Mouse (Mus musculus): ENCODE data around the gene Polr2l. TPM values are rescaled to one million over a fixed set of nuclear protein-coding genes. Genes with fewer than 3 reads are reported as not detected.
A peak's percentile ranks its signal among the peaks of the same experiment; 100 is the strongest.

Polr2l gene
- polyA plus RNA-seq, 1 experiment from 2014 or later = 50.5 TPM

- no peak overlapping the region for H3K4me2 ChIP-seq (replicated peaks; ENCODE audit: low read depth, low read length)
- no peak overlapping the region for H3K9ac ChIP-seq (replicated peaks; ENCODE audit: low read depth)
- no peak overlapping the region for H3K27ac ChIP-seq (ENCODE audit: low read length)
- TF ChIP-seq CTCF (IDR thresholded peaks at IDR 0.05) (no peak), EP300 (IDR thresholded peaks at IDR 0.05) (no peak)
- H3K9me3 ChIP-seq (ENCODE audit: low read length) = no peaks in the 10 kb centered on the region
- no peaks in the 10 kb centered on the region for H3K36me3 ChIP-seq (ENCODE audit: insufficient read depth, low read length)
- DNase-seq (ENCODE audit: low spot score) (no peak), ATAC-seq (no peak)
- 0 out of 2 replicates have a peak, but pooled peaks cover 3% of the 10 kb centered on the region for H3K27me3 ChIP-seq (replicated peaks; ENCODE audit: insufficient read depth, low read length)
- no peak overlapping the region for H3K4me3 ChIP-seq (ENCODE audit: low read depth, low read length)
- WGBS = 79% methylated on average over 6 of the region's 6 CpGs
- peaks cover 22% of the 10 kb centered on the region for H3K4me1 ChIP-seq (ENCODE audit: insufficient read depth, low read depth, low read length)
These were observed 8.3 kb upstream of the Polr2l start for GRCm38 (mm10) chr7:141483114-141483653.

GRCm38 (mm10) chr7:141482531-141483024 is 7.6 kb upstream of the Polr2l start:
- H3K4me3 ChIP-seq (ENCODE audit: low read depth, low read length) = peak overlapping the region; percentile 39
- WGBS = 33% methylated on average over 11 of the region's 11 CpGs
- no peaks in the 10 kb centered on the region for H3K36me3 ChIP-seq (ENCODE audit: insufficient read depth, low read length)
- H3K4me2 ChIP-seq (replicated peaks; ENCODE audit: low read depth, low read length) = peak overlapping the region; percentile 88
- H3K9ac ChIP-seq (replicated peaks; ENCODE audit: low read depth) = no peak overlapping the region
- no peak for TF ChIP-seq EP300 (IDR thresholded peaks at IDR 0.05)
- TF ChIP-seq CTCF (IDR thresholded peaks at IDR 0.05) = no peak
- 0 out of 2 replicates have a peak, but pooled peaks cover 3% of the 10 kb centered on the region for H3K27me3 ChIP-seq (replicated peaks; ENCODE audit: insufficient read depth, low read length)
- no peak overlapping the region for H3K27ac ChIP-seq (ENCODE audit: low read length)
- DNase-seq (ENCODE audit: low spot score) (no peak), ATAC-seq (no peak)
- peaks cover 28% of the 10 kb centered on the region for H3K4me1 ChIP-seq (ENCODE audit: insufficient read depth, low read depth, low read length)
- no peaks in the 10 kb centered on the region for H3K9me3 ChIP-seq (ENCODE audit: low read length)

- DNase-seq (ENCODE audit: low spot score) = peak; percentile 74
- Histone ChIP-seq H3K4me3 (ENCODE audit: low read depth, low read length) (peak overlapping the region; percentile 39), H3K4me2 (replicated peaks; ENCODE audit: low read depth, low read length) (peak overlapping the region; percentile 88), H3K36me3 (ENCODE audit: insufficient read depth, low read length) (no peaks in the 10 kb centered on the region), H3K9ac (replicated peaks; ENCODE audit: low read depth) (0 out of 2 replicates have a peak overlapping the region, but pooled peaks have one; percentile 5), H3K27ac (ENCODE audit: low read length) (no peak overlapping the region), H3K9me3 (ENCODE audit: low read length) (no peaks in the 10 kb centered on the region), H3K4me1 (ENCODE audit: insufficient read depth, low read depth, low read length) (peaks cover 33% of the 10 kb centered on the region), H3K27me3 (replicated peaks; ENCODE audit: insufficient read depth, low read length) (0 out of 2 replicates have a peak, but pooled peaks cover 3% of the 10 kb centered on the region)
- no peak for ATAC-seq
- no peak for TF ChIP-seq EP300 (IDR thresholded peaks at IDR 0.05)
- peak; percentile 66 for TF ChIP-seq CTCF (IDR thresholded peaks at IDR 0.05)
- WGBS = 1% methylated on average over 46 of the region's 81 CpGs
These were observed 6.8 kb upstream of the Polr2l start for GRCm38 (mm10) chr7:141481498-141482401.

GRCm38 (mm10) chr7:141480842-141481497 is 6.0 kb upstream of the Polr2l start:
- peak; percentile 98 for TF ChIP-seq CTCF (IDR thresholded peaks at IDR 0.05)
- TF ChIP-seq EP300 (IDR thresholded peaks at IDR 0.05) = no peak
- Histone ChIP-seq H3K27ac (ENCODE audit: low read length) (no peak overlapping the region), H3K4me2 (replicated peaks; ENCODE audit: low read depth, low read length) (peak overlapping the region; percentile 88), H3K9ac (replicated peaks; ENCODE audit: low read depth) (no peak overlapping the region), H3K36me3 (ENCODE audit: insufficient read depth, low read length) (no peaks in the 10 kb centered on the region), H3K4me1 (ENCODE audit: insufficient read depth, low read depth, low read length) (peaks cover 34% of the 10 kb centered on the region), H3K27me3 (replicated peaks; ENCODE audit: insufficient read depth, low read length) (0 out of 2 replicates have a peak, but pooled peaks cover 3% of the 10 kb centered on the region), H3K4me3 (ENCODE audit: low read depth, low read length) (no peak overlapping the region), H3K9me3 (ENCODE audit: low read length) (no peaks in the 10 kb centered on the region)
- peak; percentile 84 for DNase-seq (ENCODE audit: low spot score)
- ATAC-seq = peak; percentile 18
- 11% methylated on average over 10 of the region's 10 CpGs for WGBS

GRCm38 (mm10) chr7:141478270-141478748 is 3.4 kb upstream of the Polr2l start:
- Histone ChIP-seq H3K27me3 (replicated peaks; ENCODE audit: insufficient read depth, low read length) (0 out of 2 replicates have a peak, but pooled peaks cover 3% of the 10 kb centered on the region), H3K4me3 (ENCODE audit: low read depth, low read length) (no peak overlapping the region), H3K4me2 (replicated peaks; ENCODE audit: low read depth, low read length) (no peak overlapping the region; the same call in 1 of the 2 replicates), H3K36me3 (ENCODE audit: insufficient read depth, low read length) (no peaks in the 10 kb centered on the region), H3K9ac (replicated peaks; ENCODE audit: low read depth) (no peak overlapping the region; the same call in 1 of the 2 replicates), H3K27ac (ENCODE audit: low read length) (peak overlapping the region; percentile 98), H3K4me1 (ENCODE audit: insufficient read depth, low read depth, low read length) (peaks cover 45% of the 10 kb centered on the region), H3K9me3 (ENCODE audit: low read length) (no peaks in the 10 kb centered on the region)
- ATAC-seq (no peak), DNase-seq (ENCODE audit: low spot score) (no peak)
- no peak for TF ChIP-seq CTCF (IDR thresholded peaks at IDR 0.05)
- no peak for TF ChIP-seq EP300 (IDR thresholded peaks at IDR 0.05)
- WGBS = 42% methylated on average over 5 of the region's 5 CpGs
